Mouse (Mus musculus) hematopoietic stem cell, adult 5-6 weeks (primary cell): Measurements from ENCODE around the gene Cdc14a. TPM values are rescaled to one million over a fixed set of nuclear protein-coding genes. Genes with fewer than 3 reads are reported as not detected.

Experiments used
- total RNA-seq: library from RNA; stranded (forward); fragments of 172-1452, 232-1000 nt; gene quantifications from 2 replicates; pipeline ENCODE4 v1.2.3, GENCODE M21; 2017

Cdc14a gene
- total RNA-seq, 1 experiment from 2014 or later = 44.7 TPM

Other genes with a start within 250 kb of the Cdc14a start
- gene Gpr88, start 170.5 kb downstream of the Cdc14a start, total RNA-seq = not detected in 2 replicates
- 31.6 and 32.6 TPM in 2 replicates for gene Rtca, start 84.2 kb upstream of the Cdc14a start, total RNA-seq
- gene Dbt, start 89.0 kb upstream of the Cdc14a start, total RNA-seq = 15.2 and 17.0 TPM in 2 replicates
- 0.55 and 1.2 TPM in 2 replicates for gene Lrrc39, start 138.9 kb upstream of the Cdc14a start, total RNA-seq
- 34.1 and 43.9 TPM in 2 replicates for gene Sass6, start 170.9 kb upstream of the Cdc14a start, total RNA-seq
- 53.8 and 54.4 TPM in 2 replicates for gene Trmt13, start 190.6 kb upstream of the Cdc14a start, total RNA-seq
- gene Mfsd14a, start 238.6 kb upstream of the Cdc14a start, total RNA-seq = 76.5 and 92.3 TPM in 2 replicates